1 mouse cellular context compared by ENCODE assay signal in the genomic region with DNA sequence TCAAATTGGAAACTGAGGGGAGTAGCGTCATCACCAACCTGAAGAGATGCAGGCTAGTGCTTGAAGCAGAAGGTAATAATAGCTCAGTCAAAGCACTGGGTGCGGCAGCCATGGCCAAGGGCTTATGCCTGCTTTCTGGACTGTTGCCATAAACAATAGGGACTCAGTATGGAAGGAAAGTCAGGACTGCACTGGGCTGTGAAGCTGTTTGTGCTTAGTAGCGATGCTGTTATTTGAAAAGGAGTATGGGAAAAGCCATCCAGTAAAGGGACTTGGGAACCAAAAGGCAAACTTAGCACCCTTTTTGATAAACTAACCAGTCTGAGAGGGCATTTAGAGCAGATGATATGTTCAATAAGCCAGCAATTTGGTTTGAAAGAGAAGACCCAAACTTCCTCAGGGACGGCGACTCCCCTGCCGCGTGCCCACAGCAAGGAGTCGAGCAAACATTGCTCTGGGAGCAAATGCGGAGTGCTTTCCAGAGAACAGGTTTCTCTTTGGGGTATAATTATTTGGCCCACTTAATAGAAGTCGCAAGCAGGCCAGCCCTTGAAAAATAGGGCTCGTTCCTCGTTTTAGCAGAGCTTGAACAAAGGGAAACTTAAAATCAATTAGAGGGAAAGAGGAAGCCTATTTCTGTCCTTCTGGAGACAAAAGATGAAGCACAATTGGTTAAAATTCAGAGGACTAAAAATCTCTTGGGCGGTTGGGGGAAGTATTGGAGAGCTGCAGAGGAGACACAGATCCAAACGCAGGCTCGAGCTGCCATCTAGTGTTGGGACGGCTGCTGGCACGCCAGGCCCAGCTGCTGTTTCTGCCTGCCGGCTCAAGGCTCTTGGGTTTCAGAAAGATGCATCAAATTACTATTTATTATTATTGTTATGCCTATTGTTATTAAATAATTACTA.
TF ChIP-seq lines count a peak whose summit lies in the region.

No protein-coding gene starts in this region.

TF ChIP-seq in CH12.LX, 34 proteins besides CTCF, POLR2A, EP300 and RAD21 (continued from another document):
- TF ChIP-seq POLR2AphosphoS2 (IDR thresholded peaks at IDR 0.05; ENCODE audit: low read depth, low read length): no peak
- no peak for TF ChIP-seq E2F4 (IDR thresholded peaks at IDR 0.05; ENCODE audit: insufficient replicate concordance, low read depth, low read length)
